Mouse (Mus musculus) adipocyte (in vitro differentiated cells): ENCODE results near the gene Git1.
A peak's percentile ranks its signal among the peaks of the same experiment; 100 is the strongest.

Source experiments
- DNase-seq: peaks from one replicate; pipeline ENCODE4 v3.0.0-alpha.2; 2016; ENCODE audit warnings: low spot score

The Git1 gene

GRCm38 (mm10) chr11:77483043-77483442 lies 10.3 kb upstream of the Git1 start:
- no peak for DNase-seq

- no peak for DNase-seq
Measured at GRCm38 (mm10) chr11:77483510-77484255, 9.7 kb upstream of the Git1 start.

DNA sequence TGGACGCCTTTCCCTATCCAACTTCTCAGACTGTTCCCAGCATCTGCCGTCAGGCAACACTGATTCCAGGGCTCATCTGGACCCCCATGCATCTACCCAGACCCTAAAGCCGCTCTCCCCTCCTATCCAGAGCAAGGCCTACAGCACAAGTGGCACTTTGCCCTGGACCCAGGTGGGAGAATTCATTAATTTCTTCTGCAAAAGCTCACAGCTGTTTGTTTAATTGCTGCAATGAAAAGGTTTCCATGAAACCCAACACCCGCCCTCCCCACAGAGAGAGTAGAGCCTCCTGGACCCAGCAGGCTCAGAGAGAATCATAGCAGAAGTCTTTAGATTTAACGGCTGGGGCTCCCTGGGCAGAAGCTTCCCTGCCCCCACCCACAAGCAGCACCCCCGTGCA lies 8.1 kb upstream of the Git1 start:
- no peak for DNase-seq

- no peak for DNase-seq
Measured at GRCm38 (mm10) chr11:77486798-77487197, 6.6 kb upstream of the Git1 start.

GRCm38 (mm10) chr11:77488771-77489581 lies 4.4 kb upstream of the Git1 start:
- no peak for DNase-seq

DNA sequence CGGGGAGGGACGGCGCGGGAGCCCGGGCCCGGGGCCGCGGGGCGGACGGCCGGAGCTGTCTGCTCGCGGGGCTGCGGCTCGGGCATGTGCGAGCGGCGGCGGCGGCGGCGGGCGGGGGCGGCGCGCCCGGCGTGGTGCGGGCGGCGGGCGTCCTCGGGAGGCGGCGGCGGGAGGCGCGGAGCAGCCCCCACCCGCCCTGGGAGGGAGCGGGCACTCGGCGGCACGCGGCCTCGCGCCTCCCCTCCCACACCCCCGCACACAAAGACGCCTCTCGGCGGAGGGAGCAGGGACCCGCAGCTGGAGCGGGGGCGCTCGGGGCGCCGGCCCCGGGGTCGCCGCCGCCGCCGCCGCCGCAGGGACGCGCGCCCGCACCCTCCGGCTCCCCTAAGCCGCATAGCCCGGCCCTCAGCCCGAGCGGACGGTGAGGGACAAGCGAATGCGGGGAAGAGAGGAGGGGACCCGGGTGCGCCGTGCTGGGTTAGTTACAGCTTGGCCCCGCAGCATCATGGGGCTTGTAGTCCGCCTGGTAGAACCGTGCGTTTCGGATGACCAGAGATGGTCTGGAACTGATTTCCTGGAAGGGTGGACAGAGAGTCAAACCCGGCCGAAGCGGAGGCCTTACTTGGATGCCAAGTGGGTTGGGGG lies 3.6 kb upstream of the Git1 start, which contains the start of gene Ankrd13b:
Ankrd13b (minus strand) TSS at position 88 of the 645 bp plus-strand sequence.
- DNase-seq: peak; percentile 58

DNA sequence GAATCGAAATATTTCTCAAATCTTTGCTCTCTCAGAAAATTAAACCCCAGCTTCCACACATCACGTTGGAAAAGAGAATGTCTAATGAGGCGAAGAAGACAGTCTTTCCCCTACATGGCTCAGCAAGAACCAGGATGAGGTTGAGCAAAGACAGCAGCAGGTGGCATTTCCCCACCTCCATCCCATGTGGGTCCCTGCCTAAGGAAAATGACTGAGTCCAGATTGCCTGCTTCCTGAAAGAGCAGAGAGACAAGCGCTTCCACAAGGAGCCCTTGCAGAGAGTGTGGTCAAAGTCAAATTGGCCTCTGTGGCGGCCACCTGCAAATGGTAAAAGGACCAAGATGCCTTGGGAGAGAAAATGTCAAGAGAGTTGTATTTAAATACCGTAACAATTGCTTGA lies 2.9 kb upstream of the Git1 start:
- no peak for DNase-seq

- DNase-seq: peak; percentile 91
Measured at GRCm38 (mm10) chr11:77491123-77491501, 2.2 kb upstream of the Git1 start.

- peak; percentile 71 for DNase-seq
Measured at GRCm38 (mm10) chr11:77491502-77492291, 1.7 kb upstream of the Git1 start.

GRCm38 (mm10) chr11:77492311-77492871 lies 971 bp upstream of the Git1 start:
- DNase-seq: no peak

- DNase-seq: peak; percentile 87
Measured at GRCm38 (mm10) chr11:77492911-77493332, 440 bp upstream of the Git1 start.

- DNase-seq: no peak
Measured at GRCm38 (mm10) chr11:77494344-77494676, 948 bp downstream of the Git1 start.

- no peak for DNase-seq
Measured at GRCm38 (mm10) chr11:77494782-77495181, 1.4 kb downstream of the Git1 start.

DNA sequence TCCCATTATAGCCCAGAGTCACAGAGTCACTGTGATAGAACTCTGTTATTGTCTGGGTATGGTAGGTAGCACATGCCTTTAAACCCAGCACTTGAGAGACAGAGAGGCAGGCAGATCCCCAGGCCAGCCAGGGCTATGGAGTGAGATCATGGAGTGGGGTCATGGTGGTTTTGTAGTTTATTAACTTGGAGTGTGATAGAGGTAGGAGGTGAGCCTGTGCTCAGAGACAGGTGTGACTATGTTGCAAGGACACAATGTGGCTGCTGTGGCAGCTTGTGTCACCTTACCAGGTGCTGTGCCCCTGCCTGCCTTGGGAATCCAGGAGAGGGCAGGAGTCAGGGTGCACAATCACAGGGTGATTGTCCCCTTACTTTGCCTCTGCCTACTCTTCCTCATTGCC lies 2.1 kb downstream of the Git1 start:
- no peak for DNase-seq

GRCm38 (mm10) chr11:77497341-77497756 lies 4.0 kb downstream of the Git1 start:
- DNase-seq: peak; percentile 72

DNA sequence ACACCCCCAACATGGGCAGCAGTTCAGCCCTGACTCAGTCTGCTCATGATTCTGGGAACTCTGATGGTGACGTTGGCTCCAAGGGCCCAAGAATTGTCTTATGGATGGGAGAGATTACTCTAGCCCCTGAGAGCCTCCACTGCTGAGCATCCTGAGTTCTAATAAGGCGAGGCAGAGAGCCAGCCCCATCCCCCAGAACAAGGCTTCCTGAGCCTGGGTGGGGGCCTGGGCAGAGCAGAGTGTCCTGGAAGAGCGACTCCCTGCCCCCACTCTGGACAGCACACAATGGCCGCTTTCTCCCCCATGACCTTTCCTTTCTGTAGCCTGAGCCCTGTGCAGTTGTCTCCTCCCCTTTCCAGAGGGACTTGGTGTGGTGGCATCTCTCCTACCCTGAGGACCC lies 4.5 kb downstream of the Git1 start:
- DNase-seq: no peak

DNA sequence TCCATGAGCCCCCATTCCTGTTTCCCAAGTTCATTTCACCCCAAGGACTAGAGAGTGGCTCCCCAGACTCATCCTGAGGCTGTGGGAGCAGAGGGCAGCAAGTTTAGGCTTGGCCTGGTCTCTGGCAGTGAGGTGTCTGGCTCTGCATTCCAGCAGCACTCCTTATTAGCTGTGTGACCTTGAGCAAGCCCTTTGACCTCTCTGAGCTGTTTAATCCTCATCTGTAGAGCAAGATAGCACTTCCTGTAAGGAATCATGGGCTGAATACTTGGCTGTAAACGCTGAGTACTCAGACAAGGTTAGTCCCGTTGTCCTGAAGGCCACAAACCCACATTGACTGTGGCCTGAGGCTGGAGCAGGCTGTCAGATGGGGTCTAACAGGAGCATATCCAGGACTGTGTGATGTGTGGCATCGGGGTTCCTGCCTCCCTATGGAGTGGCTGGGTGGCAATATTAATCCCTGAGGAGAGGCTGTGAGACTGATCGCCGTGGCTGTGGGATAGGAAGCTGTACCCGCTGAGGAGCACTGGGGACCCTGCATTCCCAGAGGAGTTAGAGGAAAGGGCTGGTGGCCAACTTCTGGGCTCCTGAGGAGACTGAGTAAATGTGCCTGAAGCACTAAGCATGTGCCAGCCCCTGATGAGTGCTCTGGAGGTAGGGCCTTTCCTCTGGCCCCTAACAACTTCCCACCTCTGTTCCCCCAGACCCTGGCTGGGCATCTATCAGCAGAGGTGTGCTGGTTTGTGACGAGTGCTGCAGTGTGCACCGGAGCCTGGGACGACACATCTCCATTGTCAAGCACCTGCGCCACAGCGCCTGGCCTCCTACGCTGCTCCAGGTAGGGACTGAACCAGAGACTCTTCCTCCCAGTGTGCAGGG lies 5.1 kb downstream of the Git1 start:
- DNase-seq: no peak

- DNase-seq: no peak
Measured at GRCm38 (mm10) chr11:77499354-77499753, 6.0 kb downstream of the Git1 start.

GRCm38 (mm10) chr11:77500361-77501325 lies 7.3 kb downstream of the Git1 start:
- no peak for DNase-seq

GRCm38 (mm10) chr11:77501392-77501791 lies 8.0 kb downstream of the Git1 start:
- DNase-seq: peak; percentile 83
